Mouse (Mus musculus) heart, adult 2 months (tissue): ENCODE results near the gene Arid1a.

Source experiments
- CTCF ChIP-seq: fragments of 200-600 bp; IDR thresholded peaks from 2 replicates; pipeline ENCODE4 v1.8.1; 2022; ENCODE audit warnings: antibody characterized with exemption, mild to moderate bottlenecking, moderate library complexity
- EP300 ChIP-seq: fragments of 200-500 bp; IDR thresholded peaks from 2 replicates; pipeline ENCODE4 v1.6.1; 2011; ENCODE audit warnings: low read depth, low read length, control low read depth; ENCODE audit not compliant: insufficient read depth
- POLR2A ChIP-seq: fragments of 200-500 bp; IDR thresholded peaks from 2 replicates; pipeline ENCODE4 v1.6.1; 2011; ENCODE audit warnings: mild to moderate bottlenecking, low read depth, low read length, control low read depth; ENCODE audit not compliant: insufficient read depth

GRCm38 (mm10) chr4:133711307-133712076 lies 45.1 kb downstream of the Arid1a start:
- no peak for TF ChIP-seq CTCF
- no peak for TF ChIP-seq POLR2A
- no peak for TF ChIP-seq EP300
